Mouse (Mus musculus): Measurements from ENCODE around the gene Myof.

Myof gene

GRCm38 (mm10) chr19:38004809-38005380 lies 38.5 kb downstream of the Myof start:
- in situ Hi-C loops (cut with MboI, MseI): no loop called here

- in situ Hi-C loops (cut with MboI, MseI): no loop called here
These were observed 39.5 kb downstream of the Myof start for GRCm38 (mm10) chr19:38003671-38004521.

GRCm38 (mm10) chr19:38002816-38003215 lies 40.6 kb downstream of the Myof start:
- in situ Hi-C loops (cut with MboI, MseI): no loop called here

- in situ Hi-C loops (cut with MboI, MseI): no loop called here
These were observed 42.4 kb downstream of the Myof start for GRCm38 (mm10) chr19:38000990-38001389.

GRCm38 (mm10) chr19:37999941-38000340 lies 43.4 kb downstream of the Myof start:
- in situ Hi-C loops (cut with MboI, MseI): no loop called here

GRCm38 (mm10) chr19:37994301-37994700 lies 49.1 kb downstream of the Myof start:
- in situ Hi-C loops (cut with MboI, MseI): no loop called here

GRCm38 (mm10) chr19:37992184-37992554 lies 51.2 kb downstream of the Myof start:
- in situ Hi-C loops (cut with MboI, MseI): no loop called here

- in situ Hi-C loops (cut with MboI, MseI): no loop called here
These were observed 51.8 kb downstream of the Myof start for GRCm38 (mm10) chr19:37991399-37992183.

- in situ Hi-C loops (cut with MboI, MseI): no loop called here
These were observed 53.4 kb downstream of the Myof start for GRCm38 (mm10) chr19:37989971-37990370.

- in situ Hi-C loops (cut with MboI, MseI): no loop called here
These were observed 55.2 kb downstream of the Myof start for GRCm38 (mm10) chr19:37988156-37988555.

GRCm38 (mm10) chr19:37985730-37986129 lies 57.6 kb downstream of the Myof start:
- in situ Hi-C loops (cut with MboI, MseI): no loop called here

GRCm38 (mm10) chr19:37975951-37976350 lies 67.4 kb downstream of the Myof start:
- in situ Hi-C loops (cut with MboI, MseI): no loop called here

- in situ Hi-C loops (cut with MboI, MseI): no loop called here
These were observed 72.8 kb downstream of the Myof start for GRCm38 (mm10) chr19:37970571-37970970.

GRCm38 (mm10) chr19:37970004-37970403 lies 73.4 kb downstream of the Myof start:
- in situ Hi-C loops (cut with MboI, MseI): no loop called here

- in situ Hi-C loops (cut with MboI, MseI): no loop called here
These were observed 77.5 kb downstream of the Myof start for GRCm38 (mm10) chr19:37965828-37966227.

- in situ Hi-C loops (cut with MboI, MseI): no loop called here
These were observed 80.0 kb downstream of the Myof start for GRCm38 (mm10) chr19:37963421-37963820.

GRCm38 (mm10) chr19:37960791-37961190 lies 82.6 kb downstream of the Myof start:
- in situ Hi-C loops (cut with MboI, MseI): no loop called here

GRCm38 (mm10) chr19:37959543-37960215 lies 83.7 kb downstream of the Myof start:
- in situ Hi-C loops (cut with MboI, MseI): loop anchor here (5.0 kb wide), 1 partner anchor 93 kb away; no protein-coding TSS in a partner anchor

GRCm38 (mm10) chr19:37959076-37959475 lies 84.3 kb downstream of the Myof start:
- in situ Hi-C loops (cut with MboI, MseI): loop anchor here (5.0 kb wide), 1 partner anchor 93 kb away; no protein-coding TSS in a partner anchor

- in situ Hi-C loops (cut with MboI, MseI): loop anchor here (5.0 kb wide), 1 partner anchor 95 kb away; no protein-coding TSS in a partner anchor
These were observed 86.1 kb downstream of the Myof start for GRCm38 (mm10) chr19:37957256-37957655.

- in situ Hi-C loops (cut with MboI, MseI): loop anchor here (5.0 kb wide), 1 partner anchor 96 kb away; no protein-coding TSS in a partner anchor
These were observed 87.4 kb downstream of the Myof start for GRCm38 (mm10) chr19:37956006-37956405.
